Mouse (Mus musculus) erythroblast, embryonic 14.5 days (primary cell): ENCODE measurements around the gene Nup188.

Experiments
- GATA1 ChIP-seq: IDR thresholded peaks from 2 replicates; pipeline ENCODE4 v1.6.1; 2012; ENCODE audit warnings: low read length, inconsistent platforms, mixed read lengths
- TAL1 ChIP-seq: IDR thresholded peaks from 3 replicates; pipeline ENCODE4 v1.6.1; 2012; ENCODE audit warnings: low read length, inconsistent platforms, mixed read lengths

DNA sequence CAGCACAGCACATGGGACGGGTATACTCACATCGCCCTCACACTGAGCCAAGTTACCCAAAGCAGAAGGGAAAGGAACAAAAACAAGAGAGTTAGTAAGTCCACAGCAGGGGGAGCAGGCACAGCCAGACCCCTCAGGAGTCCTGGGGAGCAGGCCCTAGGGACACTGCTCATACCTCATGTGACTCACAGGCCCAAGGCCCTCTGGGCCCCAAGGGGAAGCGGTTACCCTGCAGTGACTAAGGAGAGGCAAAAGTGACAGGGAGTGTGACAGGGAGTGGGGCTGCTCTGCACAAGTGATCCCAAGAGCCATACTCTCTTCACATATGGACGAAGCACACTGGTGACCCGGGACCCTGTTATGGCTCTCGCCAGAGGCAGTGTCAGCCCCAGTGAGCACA is 63.0 kb downstream of the Nup188 start:
- TF ChIP-seq GATA1 (no peak), TAL1 (no peak)
